Mouse (Mus musculus) limb, embryonic 10.5 days (tissue): Measurements from ENCODE around the gene Acpp. TPM values are rescaled to one million over a fixed set of nuclear protein-coding genes. Genes with fewer than 3 reads are reported as not detected.

ENCODE experiments used
- DNase-seq: peaks from one replicate; pipeline ENCODE4 v3.0.0-alpha.2; 2017; ENCODE audit warnings: low spot score
- H3K27ac ChIP-seq: fragments of 300-500 bp; sonication (generic); 2 replicates; pipeline ENCODE4 v1.5.1; 2016; ENCODE audit warnings: mild to moderate bottlenecking
- H3K27me3 ChIP-seq: fragments of 300-500 bp; sonication (generic); 2 replicates; pipeline ENCODE4 v1.6.1; 2016; ENCODE audit warnings: low read depth, mild to moderate bottlenecking; ENCODE audit not compliant: poor library complexity, severe bottlenecking
- H3K36me3 ChIP-seq: fragments of 300-500 bp; sonication (generic); 2 replicates; pipeline ENCODE4 v1.6.1; 2016; ENCODE audit warnings: mild to moderate bottlenecking, moderate library complexity
- H3K4me1 ChIP-seq: fragments of 300-500 bp; sonication (generic); 2 replicates; pipeline ENCODE4 v1.6.1; 2016
- H3K4me3 ChIP-seq: fragments of 300-500 bp; sonication (generic); 2 replicates; pipeline ENCODE4 v1.5.1; 2016; ENCODE audit warnings: mild to moderate bottlenecking, moderate library complexity
- H3K9me3 ChIP-seq: fragments of 300-500 bp; sonication (generic); replicated peaks from 2 replicates; pipeline ENCODE4 v1.6.1; 2016; ENCODE audit warnings: mild to moderate bottlenecking
- WGBS: fragments of 180-500 bp; shearing (Covaris S2); methylation state at CpG from one replicate; pipeline ENCODE4 v1.1.7; 2016; 5-methylcytosine and 5-hydroxymethylcytosine counted together
- polyA plus RNA-seq: library from polyadenylated mRNA; unstranded; fragments of >200 nt; fragmentation: Nextera tagmentation; extraction: Ambion mirVana; gene quantifications from 2 replicates; pipeline ENCODE4 v1.2.1, GENCODE M21; 2016

Acpp gene
- polyA plus RNA-seq, 1 experiment from 2014 or later, result 1.5 TPM

GRCm38 (mm10) chr9:104282536-104282935 lies 55.0 kb downstream of the Acpp start:
- H3K4me1 ChIP-seq, result no peaks in the 10 kb centered on the region
- no peaks in the 10 kb centered on the region for H3K27me3 ChIP-seq
- no peaks in the 10 kb centered on the region for H3K36me3 ChIP-seq
- H3K4me3 ChIP-seq, result no peak overlapping the region
- no peak overlapping the region for H3K27ac ChIP-seq
- DNase-seq, result no peak
- whole genome bisulfite sequencing, result 44% methylated on average over 8 of the region's 8 CpGs
- no peaks in the 10 kb centered on the region for H3K9me3 ChIP-seq

GRCm38 (mm10) chr9:104281737-104282136 lies 55.8 kb downstream of the Acpp start:
- Histone ChIP-seq H3K36me3 (no peaks in the 10 kb centered on the region), H3K9me3 (no peaks in the 10 kb centered on the region), H3K4me3 (no peak overlapping the region), H3K4me1 (no peaks in the 10 kb centered on the region), H3K27ac (no peak overlapping the region), H3K27me3 (no peaks in the 10 kb centered on the region)
- no peak for DNase-seq
- WGBS, result 82% methylated on average over 5 of the region's 5 CpGs

- Histone ChIP-seq H3K27me3 (no peaks in the 10 kb centered on the region), H3K9me3 (no peaks in the 10 kb centered on the region), H3K27ac (no peak overlapping the region), H3K36me3 (no peaks in the 10 kb centered on the region), H3K4me1 (no peaks in the 10 kb centered on the region), H3K4me3 (no peak overlapping the region)
- DNase-seq, result no peak
- WGBS, result 81% methylated on average over 8 of the region's 8 CpGs
These were observed 56.6 kb downstream of the Acpp start for GRCm38 (mm10) chr9:104280725-104281495.

GRCm38 (mm10) chr9:104277528-104278162 lies 59.9 kb downstream of the Acpp start:
- H3K4me3 ChIP-seq, result no peak overlapping the region
- no peaks in the 10 kb centered on the region for H3K4me1 ChIP-seq
- WGBS, result 28% methylated on average over 18 of the region's 18 CpGs
- no peaks in the 10 kb centered on the region for H3K9me3 ChIP-seq
- H3K27ac ChIP-seq, result no peak overlapping the region
- H3K27me3 ChIP-seq, result no peaks in the 10 kb centered on the region
- no peaks in the 10 kb centered on the region for H3K36me3 ChIP-seq
- DNase-seq, result peak; percentile 37

GRCm38 (mm10) chr9:104275084-104275785 lies 62.3 kb downstream of the Acpp start:
- WGBS, result 88% methylated on average over 17 of the region's 17 CpGs
- Histone ChIP-seq H3K27me3 (no peaks in the 10 kb centered on the region), H3K36me3 (no peaks in the 10 kb centered on the region), H3K27ac (no peak overlapping the region), H3K9me3 (no peaks in the 10 kb centered on the region), H3K4me1 (no peaks in the 10 kb centered on the region), H3K4me3 (no peak overlapping the region)
- DNase-seq, result no peak

- Histone ChIP-seq H3K27me3 (no peaks in the 10 kb centered on the region), H3K9me3 (no peaks in the 10 kb centered on the region), H3K27ac (no peak overlapping the region), H3K4me3 (no peak overlapping the region), H3K36me3 (no peaks in the 10 kb centered on the region), H3K4me1 (no peaks in the 10 kb centered on the region)
- WGBS, result 75% methylated on average over 4 of the region's 4 CpGs
- no peak for DNase-seq
These were observed 65.5 kb downstream of the Acpp start for GRCm38 (mm10) chr9:104272057-104272456.

GRCm38 (mm10) chr9:104271642-104272041 lies 65.9 kb downstream of the Acpp start:
- H3K27ac ChIP-seq, result no peak overlapping the region
- H3K9me3 ChIP-seq, result no peaks in the 10 kb centered on the region
- H3K4me1 ChIP-seq, result no peaks in the 10 kb centered on the region
- no peaks in the 10 kb centered on the region for H3K36me3 ChIP-seq
- DNase-seq, result no peak
- H3K27me3 ChIP-seq, result no peaks in the 10 kb centered on the region
- WGBS, result 57% methylated on average over 4 of the region's 4 CpGs
- no peak overlapping the region for H3K4me3 ChIP-seq

- no peak overlapping the region for H3K27ac ChIP-seq
- DNase-seq, result no peak
- H3K27me3 ChIP-seq, result no peaks in the 10 kb centered on the region
- no peaks in the 10 kb centered on the region for H3K36me3 ChIP-seq
- no peaks in the 10 kb centered on the region for H3K4me1 ChIP-seq
- H3K9me3 ChIP-seq, result no peaks in the 10 kb centered on the region
- 85% methylated on average over 3 of the region's 3 CpGs for WGBS
- no peak overlapping the region for H3K4me3 ChIP-seq
These were observed 67.6 kb downstream of the Acpp start for GRCm38 (mm10) chr9:104269944-104270343.

- 71% methylated on average over 10 of the region's 10 CpGs for WGBS
- no peaks in the 10 kb centered on the region for H3K36me3 ChIP-seq
- H3K9me3 ChIP-seq, result no peaks in the 10 kb centered on the region
- H3K4me3 ChIP-seq, result no peak overlapping the region
- no peaks in the 10 kb centered on the region for H3K27me3 ChIP-seq
- no peaks in the 10 kb centered on the region for H3K4me1 ChIP-seq
- no peak overlapping the region for H3K27ac ChIP-seq
- DNase-seq, result no peak
These were observed 68.1 kb downstream of the Acpp start for GRCm38 (mm10) chr9:104269349-104269871.

GRCm38 (mm10) chr9:104264567-104264966 lies 73.0 kb downstream of the Acpp start:
- H3K4me3 ChIP-seq, result no peak overlapping the region
- no peaks in the 10 kb centered on the region for H3K36me3 ChIP-seq
- WGBS, result 89% methylated on average over 2 of the region's 2 CpGs

GRCm38 (mm10) chr9:104262823-104263352 lies 74.7 kb downstream of the Acpp start, which contains the start of gene Dnajc13:
TSS of gene Dnajc13 (minus strand) at chr9:104262930.
- 0 out of 2 replicates have a peak, but pooled peaks cover 3% of the 10 kb centered on the region for H3K36me3 ChIP-seq
- H3K4me1 ChIP-seq, result peaks cover 23% of the 10 kb centered on the region
- peak within 1 kb of the TSS; percentile 92 for H3K27ac ChIP-seq
- peak within 1 kb of the TSS; percentile 78 for H3K4me3 ChIP-seq
- under 1% methylated on average over 60 of the region's 60 CpGs for WGBS
- H3K9me3 ChIP-seq, result no peaks in the 10 kb centered on the region
- no peaks in the 10 kb centered on the region for H3K27me3 ChIP-seq
- peak; percentile 99 for DNase-seq

More at GRCm38 (mm10) chr9:104264567-104264966, 73.0 kb downstream of the Acpp start:
- Histone ChIP-seq H3K9me3 (no peaks in the 10 kb centered on the region), H3K4me1 (peaks cover 23% of the 10 kb centered on the region), H3K27ac (no peak overlapping the region), H3K27me3 (no peaks in the 10 kb centered on the region)
- DNase-seq, result no peak

GRCm38 (mm10) chr9:104262016-104262762 lies 75.4 kb downstream of the Acpp start:
- under 1% methylated on average over 46 of the region's 46 CpGs for WGBS
- Histone ChIP-seq H3K27me3 (no peaks in the 10 kb centered on the region), H3K4me3 (peak overlapping the region; percentile 78), H3K36me3 (0 out of 2 replicates have a peak, but pooled peaks cover 3% of the 10 kb centered on the region), H3K4me1 (peaks cover 23% of the 10 kb centered on the region), H3K27ac (peak overlapping the region; percentile 92), H3K9me3 (no peaks in the 10 kb centered on the region)
- no peak for DNase-seq
